In the genomic region with DNA sequence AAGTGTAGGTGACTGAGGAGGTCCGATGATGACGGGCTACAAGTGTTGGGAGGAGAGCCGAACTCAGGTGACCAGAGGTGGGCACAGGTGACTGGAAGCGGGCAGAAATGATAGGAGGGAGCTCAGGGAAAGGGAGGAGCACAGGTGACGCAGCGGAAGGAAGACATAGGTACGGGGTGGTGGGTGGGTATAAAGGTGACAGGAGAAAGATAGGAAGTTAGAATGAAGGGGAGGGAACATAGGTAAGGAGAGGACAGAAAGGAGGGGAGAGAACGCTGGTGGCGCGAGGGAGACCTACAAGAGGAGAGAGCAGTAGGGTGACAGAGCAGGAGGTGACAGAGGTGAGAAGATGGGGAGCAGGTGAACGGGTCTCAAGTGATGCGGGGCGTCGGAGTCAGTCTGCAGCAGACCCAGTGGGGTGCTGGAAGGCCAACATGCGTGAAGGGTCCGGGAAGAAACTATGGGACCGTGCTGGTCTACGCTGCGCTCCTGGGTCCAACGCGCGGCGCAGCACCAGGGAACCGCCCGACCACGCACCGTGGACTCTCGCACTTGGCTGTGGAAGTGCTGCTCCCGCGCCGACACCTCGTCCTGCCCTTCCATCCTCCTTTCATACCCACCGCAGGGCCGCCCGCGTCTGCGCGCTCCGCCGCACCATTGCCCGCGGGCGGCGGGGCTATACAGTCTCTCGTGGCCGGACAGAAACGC, we compare ENCODE assay signal across 8 mouse cellular contexts. TPM values are rescaled to one million over a fixed set of nuclear protein-coding genes. Genes with fewer than 3 reads are reported as not detected.
DNase-seq lines count a peak whose midpoint lies in the region; ATAC-seq lines count a peak whose summit lies in the region.

No protein-coding gene starts in this region.

- intact Hi-C loops in heart, postnatal 36 days (cut with DNase I): no loop called here

- H3K9ac ChIP-seq in forebrain, embryonic 15.5 days (replicated peaks): peak overlapping the region; percentile 67
- peak overlapping the region; percentile 76 for H3K9ac ChIP-seq in kidney, embryonic 15.5 days
- peak overlapping the region; percentile 80 for H3K9ac ChIP-seq in neural tube, embryonic 15.5 days (replicated peaks)

- H3K4me2 ChIP-seq in forebrain, embryonic 15.5 days (replicated peaks): peak overlapping the region; percentile 86
- peak overlapping the region; percentile 92 for H3K4me2 ChIP-seq in kidney, embryonic 15.5 days
- peak overlapping the region; percentile 89 for H3K4me2 ChIP-seq in neural tube, embryonic 15.5 days

- peak; percentile 88 for ATAC-seq in forebrain, embryonic 15.5 days (replicated peaks)
- ATAC-seq in kidney, embryonic 15.5 days (replicated peaks; ENCODE audit: low FRiP score): peak; percentile 81
- peak; percentile 85 for ATAC-seq in neural tube, embryonic 15.5 days (ENCODE audit: low FRiP score)

- no peaks in the 10 kb centered on the region for H3K36me3 ChIP-seq in forebrain, embryonic 15.5 days
- H3K36me3 ChIP-seq in kidney, embryonic 15.5 days: no peaks in the 10 kb centered on the region
- H3K36me3 ChIP-seq in neural tube, embryonic 15.5 days: no peaks in the 10 kb centered on the region

- H3K9me3 ChIP-seq in forebrain, embryonic 15.5 days: no peaks in the 10 kb centered on the region
- H3K9me3 ChIP-seq in kidney, embryonic 15.5 days (replicated peaks): no peaks in the 10 kb centered on the region
- H3K9me3 ChIP-seq in neural tube, embryonic 15.5 days (replicated peaks): no peaks in the 10 kb centered on the region; the same call in 1 of the 2 replicates

- 1% methylated on average over 47 of the region's 47 CpGs for WGBS in forebrain, embryonic 15.5 days
- WGBS in kidney, embryonic 15.5 days: 1% methylated on average over 46 of the region's 47 CpGs
- WGBS in neural tube, embryonic 15.5 days: 1% methylated on average over 47 of the region's 47 CpGs

- H3K4me1 ChIP-seq in forebrain, embryonic 15.5 days: peaks cover 16% of the 10 kb centered on the region
- H3K4me1 ChIP-seq in kidney, embryonic 15.5 days: peaks cover 17% of the 10 kb centered on the region
- H3K4me1 ChIP-seq in neural tube, embryonic 15.5 days: peaks cover 15% of the 10 kb centered on the region

- H3K27ac ChIP-seq in forebrain, embryonic 15.5 days (replicated peaks): peak overlapping the region; percentile 73
- peak overlapping the region; percentile 77 for H3K27ac ChIP-seq in kidney, embryonic 15.5 days
- H3K27ac ChIP-seq in neural tube, embryonic 15.5 days (replicated peaks): peak overlapping the region; percentile 88

- peak overlapping the region; percentile 66 for H3K4me3 ChIP-seq in forebrain, embryonic 15.5 days
- peak overlapping the region; percentile 77 for H3K4me3 ChIP-seq in kidney, embryonic 15.5 days (replicated peaks)
- H3K4me3 ChIP-seq in neural tube, embryonic 15.5 days (replicated peaks): peak overlapping the region; percentile 89

- peak; percentile 90 for DNase-seq in heart, adult 11 months
- DNase-seq in heart, postnatal 36 days: no peak
- peak; percentile 82 for DNase-seq in brain, adult 2 months (ENCODE audit: low read depth, low spot score)
- DNase-seq in lung, adult 18-20 months: peak; percentile 77 to 79
- DNase-seq in embryo, embryonic 9.5 days (ENCODE audit: extremely low spot score): no peak

- H3K27me3 ChIP-seq in forebrain, embryonic 15.5 days: no peaks in the 10 kb centered on the region
- no peaks in the 10 kb centered on the region; the same call in 1 of the 2 replicates for H3K27me3 ChIP-seq in kidney, embryonic 15.5 days
- H3K27me3 ChIP-seq in neural tube, embryonic 15.5 days (replicated peaks): no peaks in the 10 kb centered on the region

RNA-seq across cellular contexts. Expression of a gene that starts 0.4 kb away (rescaled TPM):
- 10 to 100 TPM; 12.5 to 15.2 TPM for total RNA-seq in heart, postnatal 36 days (2021)
- 25.7 and 26.3 TPM in 2 replicates for polyA plus RNA-seq in forebrain, embryonic 15.5 days (2015; fragmentation: Nextera tagmentation; extraction: Ambion mirVana)
- 11.5 and 12.2 TPM in 2 replicates for polyA plus RNA-seq in kidney, embryonic 15.5 days (2015; fragmentation: Nextera tagmentation; extraction: Ambion mirVana)
- 35.6 and 36.5 TPM in 2 replicates for polyA plus RNA-seq in neural tube, embryonic 15.5 days (2015; fragmentation: Nextera tagmentation; extraction: Ambion mirVana)

RNA-seq across cellular contexts. Expression of a gene that starts 56.7 kb away (rescaled TPM):
- 10 to 100 TPM; 12.9 to 13.3 TPM for total RNA-seq in heart, postnatal 36 days (2021)
- 20.5 and 20.6 TPM in 2 replicates for polyA plus RNA-seq in forebrain, embryonic 15.5 days (2015; fragmentation: Nextera tagmentation; extraction: Ambion mirVana)
- 25.9 and 29.3 TPM in 2 replicates for polyA plus RNA-seq in kidney, embryonic 15.5 days (2015; fragmentation: Nextera tagmentation; extraction: Ambion mirVana)
- 16.2 and 23.1 TPM in 2 replicates for polyA plus RNA-seq in neural tube, embryonic 15.5 days (2015; fragmentation: Nextera tagmentation; extraction: Ambion mirVana)

Comparison
In these comparisons a context has a peak if more than half of its experiments do, and no peak if none do; other contexts are left out.
1. DNase-seq: peak in heart, adult 11 months (single experiment), brain, adult 2 months (single experiment) and lung, adult 18-20 months (2 of 2); none in heart, postnatal 36 days (0 of 2) and embryo, embryonic 9.5 days (single experiment).
2. Peak in every context shown above with its lines, with median percentiles within 50 percentile points of each other: ATAC-seq, H3K27ac ChIP-seq, H3K4me2 ChIP-seq, H3K4me3 ChIP-seq and H3K9ac ChIP-seq.